ENCODE assay signal across 29 mouse cellular contexts in genomic region chr8:108034726-108035125, GRCm38 (mm10).
DNase-seq lines count a peak whose midpoint lies in the region; ATAC-seq and TF ChIP-seq lines count a peak whose summit lies in the region.
"Had no signal": no experiment of that assay in that cellular context is flagged by ENCODE, and none has a peak within 500 bp of the region (broad histone marks: within the 10 kb centered on the region; RNA-seq: fewer than 3 reads in every experiment).

No protein-coding gene starts in this region.

- no peak for ATAC-seq in embryonic facial prominence, embryonic 13.5 days (ENCODE audit: insufficient number of reproducible peaks, insufficient read depth, low FRiP score, low TSS enrichment, low read depth)
- no peak for ATAC-seq in limb, embryonic 13.5 days (ENCODE audit: low FRiP score, low read depth)
- no peak for ATAC-seq in forebrain, postnatal 0 days
- ATAC-seq: midbrain, embryonic 15.5 days had no signal

- peaks cover 6% of the 10 kb centered on the region; the same call in 1 of the 2 replicates for H3K9me3 ChIP-seq in embryonic facial prominence, embryonic 13.5 days
- 0 out of 2 replicates have a peak, but pooled peaks cover 7% of the 10 kb centered on the region for H3K9me3 ChIP-seq in limb, embryonic 13.5 days
- no peaks in the 10 kb centered on the region for H3K9me3 ChIP-seq in forebrain, postnatal 0 days (ENCODE audit: low read length)
- H3K9me3 ChIP-seq: liver, embryonic 15.5 days; lung, embryonic 15.5 days; midbrain, embryonic 10.5 days; midbrain, embryonic 15.5 days had no signal

- peaks cover 20% of the 10 kb centered on the region for H3K4me1 ChIP-seq in embryonic facial prominence, embryonic 13.5 days
- H3K4me1 ChIP-seq in limb, embryonic 13.5 days, result peaks cover 23% of the 10 kb centered on the region
- no peaks in the 10 kb centered on the region for H3K4me1 ChIP-seq in forebrain, postnatal 0 days (ENCODE audit: insufficient read depth)
- H3K4me1 ChIP-seq: liver, embryonic 15.5 days; lung, embryonic 15.5 days; midbrain, embryonic 10.5 days; midbrain, embryonic 15.5 days had no signal

- no peak overlapping the region for H3K4me3 ChIP-seq in embryonic facial prominence, embryonic 13.5 days
- no peak overlapping the region for H3K4me3 ChIP-seq in limb, embryonic 13.5 days
- no peak overlapping the region for H3K4me3 ChIP-seq in forebrain, postnatal 0 days (ENCODE audit: low read depth, low read length)
- H3K4me3 ChIP-seq: left cerebral cortex, adult 2 months; liver, embryonic 15.5 days; lung, embryonic 15.5 days; midbrain, embryonic 10.5 days; midbrain, embryonic 15.5 days had no signal

- H3K27me3 ChIP-seq in embryonic facial prominence, embryonic 13.5 days, result no peaks in the 10 kb centered on the region
- 0 out of 2 replicates have a peak, but pooled peaks cover 3% of the 10 kb centered on the region for H3K27me3 ChIP-seq in limb, embryonic 13.5 days
- no peaks in the 10 kb centered on the region for H3K27me3 ChIP-seq in forebrain, postnatal 0 days (ENCODE audit: insufficient read depth, low read length)
- H3K27me3 ChIP-seq: CH12.LX; liver, embryonic 15.5 days; lung, embryonic 15.5 days; midbrain, embryonic 15.5 days had no signal

- DNase-seq in embryo, embryonic 10.5 days (ENCODE audit: low spot score), result peak; percentile 42
- DNase-seq in embryo, embryonic 10 days (ENCODE audit: low spot score), result no peak
- peak; percentile 38 for DNase-seq in embryo, embryonic 11 days
- DNase-seq in adrenal gland, postnatal 14 days, result no peak
- no peak for DNase-seq in layer of hippocampus, postnatal 14 days (ENCODE audit: low spot score in 2 of 2)
- DNase-seq in forebrain, postnatal 0 days, result no peak
- DNase-seq: adrenal gland, postnatal 10 days; cerebellum, adult 11-12 months; cerebellum, postnatal 10 days; gastrocnemius, postnatal 25 days; heart, adult 18-20 months; heart, postnatal 36 days; kidney, adult 9 months; kidney, postnatal 14 days; layer of hippocampus, adult 9-11 months; right cerebral cortex, adult 18-20 months; spleen, adult 18-20 months; thymus, adult 18-20 months; thymus, postnatal 36 days had no signal

- WGBS in embryonic facial prominence, embryonic 13.5 days, result 22% methylated on average over 6 of the region's 6 CpGs
- 45% methylated on average over 6 of the region's 6 CpGs for WGBS in limb, embryonic 13.5 days
- 85% methylated on average over 6 of the region's 6 CpGs for WGBS in forebrain, postnatal 0 days

- no peak for TF ChIP-seq CTCF in forebrain, postnatal 0 days (IDR thresholded peaks at IDR 0.05; ENCODE audit: low read depth)

- no peak overlapping the region for H3K9ac ChIP-seq in embryonic facial prominence, embryonic 13.5 days
- no peak overlapping the region for H3K9ac ChIP-seq in limb, embryonic 13.5 days
- no peak overlapping the region for H3K9ac ChIP-seq in forebrain, postnatal 0 days
- H3K9ac ChIP-seq: hindbrain, embryonic 14.5 days; liver, embryonic 15.5 days; lung, embryonic 15.5 days; midbrain, embryonic 15.5 days had no signal

- H3K36me3 ChIP-seq in embryonic facial prominence, embryonic 13.5 days, result no peaks in the 10 kb centered on the region
- no peaks in the 10 kb centered on the region for H3K36me3 ChIP-seq in limb, embryonic 13.5 days
- no peaks in the 10 kb centered on the region for H3K36me3 ChIP-seq in forebrain, postnatal 0 days (ENCODE audit: insufficient read depth)
- H3K36me3 ChIP-seq: liver, embryonic 15.5 days; lung, embryonic 15.5 days; midbrain, embryonic 10.5 days; midbrain, embryonic 15.5 days had no signal

- peak overlapping the region; percentile 23; the same call in 1 of the 2 replicates for H3K4me2 ChIP-seq in embryonic facial prominence, embryonic 13.5 days
- no peak overlapping the region; the same call in 1 of the 2 replicates for H3K4me2 ChIP-seq in limb, embryonic 13.5 days (replicated peaks)
- H3K4me2 ChIP-seq in forebrain, postnatal 0 days (ENCODE audit: low read depth), result no peak overlapping the region
- H3K4me2 ChIP-seq: heart, embryonic 11.5 days; hindbrain, embryonic 14.5 days; liver, embryonic 15.5 days; lung, embryonic 15.5 days; midbrain, embryonic 15.5 days had no signal

- H3K27ac ChIP-seq in embryonic facial prominence, embryonic 13.5 days, result peak overlapping the region; percentile 73
- H3K27ac ChIP-seq in limb, embryonic 13.5 days, result peak overlapping the region; percentile 44; the same call in 1 of the 2 replicates
- H3K27ac ChIP-seq in forebrain, postnatal 0 days (ENCODE audit: low read depth, low read length), result no peak overlapping the region
- H3K27ac ChIP-seq: hindbrain, embryonic 14.5 days; left cerebral cortex, adult 2 months; liver, embryonic 15.5 days; lung, embryonic 15.5 days; midbrain, embryonic 10.5 days; midbrain, embryonic 15.5 days had no signal

Comparison
In these comparisons a context has a peak if more than half of its experiments do, and no peak if none do; other contexts are left out.
1. DNase-seq: peak in embryo, embryonic 10.5 days (single experiment) and embryo, embryonic 11 days (single experiment); none in embryo, embryonic 10 days (single experiment), adrenal gland, postnatal 14 days (single experiment), layer of hippocampus, postnatal 14 days (0 of 2) and forebrain, postnatal 0 days (single experiment).